Mouse (Mus musculus) embryo, embryonic 10 days (tissue): ENCODE measurements at regions not wholly inside any gene's neighbourhood (a gene's known extent, or its start where the extent isn't known, plus 50 kb on each side); places are given as distances from the start of the nearest gene placed in this dataset.
A peak's percentile ranks its signal among the peaks of the same experiment; 100 is the strongest.

Experiments used
- DNase-seq: peaks from one replicate; pipeline ENCODE4 v3.0.0-alpha.2; 2015; ENCODE audit warnings: low spot score

DNA sequence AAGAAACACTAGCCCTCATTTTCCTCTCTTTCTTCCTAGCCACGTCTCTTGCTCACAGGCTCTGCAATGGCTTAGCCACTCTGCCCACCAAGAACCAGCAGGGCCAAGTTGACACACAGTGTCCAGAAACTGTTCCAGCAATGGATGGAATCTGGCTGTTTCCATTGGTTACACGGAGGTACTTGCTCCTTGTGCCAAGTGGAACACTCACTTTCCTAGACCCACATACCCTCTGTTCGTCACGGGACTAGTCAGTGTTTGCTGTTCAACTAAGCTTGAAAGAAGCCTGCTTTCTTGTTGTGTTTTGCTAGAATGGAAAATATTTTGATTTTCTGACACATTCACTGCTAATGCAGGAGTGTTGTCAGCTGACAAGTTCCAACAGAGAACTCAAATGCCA, 575.7 kb upstream of the Gulo start:
- DNase-seq: no peak

DNA sequence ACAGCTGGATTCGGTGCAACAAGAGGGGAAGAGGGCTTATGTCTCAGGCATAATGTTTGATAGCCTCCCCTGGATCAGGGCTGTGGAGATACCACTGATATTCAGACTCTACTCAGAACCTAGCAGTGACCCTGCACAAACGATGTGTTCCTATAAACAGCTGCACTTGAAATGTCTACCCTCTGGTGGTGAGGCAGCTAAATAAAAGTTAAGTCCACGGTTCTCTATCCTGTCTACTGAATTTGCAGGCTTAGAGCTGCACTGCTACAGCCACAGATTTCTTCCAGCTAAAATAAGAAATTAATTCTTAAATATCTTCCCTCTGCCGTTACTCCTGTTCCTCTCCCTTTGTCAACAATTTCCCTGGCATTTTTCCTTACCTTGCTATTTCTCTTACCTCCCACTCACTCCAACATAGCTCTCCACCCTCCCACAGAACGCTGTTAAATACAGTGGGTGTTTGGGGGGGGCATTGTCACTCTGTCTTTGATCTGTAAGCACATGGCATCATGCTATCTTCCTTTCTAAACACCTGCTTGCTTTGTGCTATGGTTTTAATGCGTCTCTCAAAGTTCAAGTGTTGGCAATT, 571.0 kb upstream of the Gulo start:
- no peak for DNase-seq

DNA sequence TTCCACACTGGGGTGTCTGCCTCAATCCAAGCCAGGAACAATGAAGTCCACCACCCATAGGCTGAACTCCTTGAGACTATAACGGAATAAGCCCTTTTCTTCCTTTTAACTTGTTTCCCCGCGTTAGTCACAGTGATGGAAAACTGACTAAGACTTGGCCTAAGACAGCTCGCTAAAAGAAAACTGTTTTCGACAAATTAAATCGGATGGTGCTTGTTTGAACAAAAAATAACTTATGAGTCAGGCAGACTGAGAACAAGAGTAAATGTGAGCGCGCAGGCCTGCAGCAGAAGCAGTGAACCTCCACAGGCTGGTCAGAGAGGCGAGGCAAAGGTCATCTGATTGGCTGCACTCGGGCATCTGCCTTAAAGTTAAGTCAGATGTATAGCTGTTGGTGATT, 557.6 kb upstream of the Gulo start:
- DNase-seq: no peak

DNA sequence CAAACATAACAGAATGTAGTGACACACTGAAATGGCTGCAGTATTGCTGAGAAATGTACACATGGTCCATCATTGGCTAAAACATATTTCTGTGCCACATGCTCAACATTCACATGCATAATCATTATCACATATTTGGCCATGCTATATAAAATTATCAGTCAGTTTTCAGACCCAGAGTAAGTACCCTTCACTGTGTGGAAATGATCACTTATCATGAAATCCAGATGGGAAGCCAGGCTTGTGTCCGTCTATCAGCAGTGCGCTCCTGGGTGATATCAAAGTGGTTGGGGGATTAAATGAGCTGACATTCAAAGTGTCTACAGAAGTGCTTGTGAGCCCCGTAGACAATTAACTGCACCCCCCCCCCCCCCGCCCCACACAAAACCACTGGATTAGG, 553.7 kb upstream of the Gulo start:
- DNase-seq: no peak

DNA sequence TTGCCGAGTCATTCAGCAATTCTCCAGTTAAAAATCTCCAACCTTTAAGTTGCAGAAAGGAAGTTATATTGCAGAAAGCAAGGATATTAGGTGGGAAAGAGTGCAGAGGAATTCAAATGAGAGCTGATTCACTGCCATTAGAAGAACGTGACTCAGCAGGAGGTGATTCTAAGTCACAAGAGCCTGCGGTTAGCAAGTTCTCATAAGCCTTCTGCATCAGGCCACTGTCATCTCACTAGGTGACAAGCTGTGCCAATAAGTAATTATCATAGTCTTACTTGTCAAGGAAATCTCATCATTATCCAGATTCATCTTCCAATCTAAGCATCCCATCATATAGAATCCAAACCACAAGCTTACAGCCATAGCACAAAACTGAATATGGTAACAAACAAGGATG, 552.7 kb upstream of the Gulo start:
- DNase-seq: no peak

DNA sequence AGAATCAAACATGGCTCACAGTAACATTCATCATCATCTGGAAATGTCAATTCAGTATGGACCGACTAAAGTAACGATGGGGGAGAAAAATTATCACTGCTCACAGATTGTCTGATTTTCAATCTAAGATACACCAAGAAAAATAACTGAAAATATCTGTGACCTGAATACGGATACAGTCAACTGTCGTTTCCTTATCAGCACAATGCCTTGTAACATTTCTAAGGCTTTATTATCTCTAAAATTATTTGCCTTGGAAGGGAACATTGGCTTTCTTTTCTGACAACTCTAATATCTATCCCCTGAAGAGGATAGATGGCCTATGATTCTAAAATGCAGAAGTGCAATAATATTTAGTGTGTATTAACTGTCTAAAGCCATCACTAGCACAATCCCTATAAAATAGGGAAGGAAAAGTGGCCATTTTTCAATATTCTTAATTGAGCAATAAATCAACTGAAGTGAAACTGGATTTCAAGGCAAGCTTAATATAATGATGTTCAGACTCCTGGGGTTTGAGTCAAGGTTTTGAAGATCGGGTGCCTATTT, 552.1 kb upstream of the Gulo start:
- no peak for DNase-seq

DNA sequence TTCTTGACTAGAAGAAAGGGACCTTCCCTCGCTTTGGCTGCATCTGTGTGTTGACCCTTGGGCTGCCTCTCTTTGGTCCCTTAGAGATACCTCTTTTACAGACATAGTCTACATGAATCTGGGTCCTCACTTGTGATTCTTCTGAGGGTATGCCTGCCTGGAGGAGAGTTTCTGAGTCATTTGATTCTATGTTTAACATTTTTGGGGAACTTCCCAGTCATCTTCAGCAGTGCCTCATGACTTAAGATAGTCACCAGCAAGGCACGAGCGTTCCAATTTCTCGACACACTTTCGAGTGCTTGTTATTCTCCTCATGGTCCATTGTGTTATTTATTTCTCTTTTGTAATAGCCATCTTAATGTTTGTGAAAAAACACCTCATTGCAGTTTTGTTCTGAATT, 549.4 kb upstream of the Gulo start:
- no peak for DNase-seq

DNA sequence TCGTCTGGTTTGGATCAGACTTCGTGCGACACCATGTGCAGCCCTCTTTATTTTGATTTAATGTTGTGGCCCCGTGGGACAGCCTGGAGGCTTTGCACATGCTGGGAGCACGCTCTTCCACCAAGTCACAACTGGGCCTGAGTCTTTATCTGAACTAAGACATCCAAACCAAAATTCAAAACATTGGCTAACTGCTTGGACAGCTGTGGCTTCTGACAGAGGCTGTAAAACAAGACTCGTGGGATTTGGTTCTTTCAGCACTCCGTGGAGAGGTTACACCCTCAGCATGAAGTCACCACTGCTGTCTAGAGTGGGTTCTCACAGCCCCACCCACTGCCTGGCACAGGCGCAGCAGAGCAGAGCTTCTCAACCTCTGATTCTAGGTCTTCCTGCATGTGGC, 548.6 kb upstream of the Gulo start:
- DNase-seq: no peak

DNA sequence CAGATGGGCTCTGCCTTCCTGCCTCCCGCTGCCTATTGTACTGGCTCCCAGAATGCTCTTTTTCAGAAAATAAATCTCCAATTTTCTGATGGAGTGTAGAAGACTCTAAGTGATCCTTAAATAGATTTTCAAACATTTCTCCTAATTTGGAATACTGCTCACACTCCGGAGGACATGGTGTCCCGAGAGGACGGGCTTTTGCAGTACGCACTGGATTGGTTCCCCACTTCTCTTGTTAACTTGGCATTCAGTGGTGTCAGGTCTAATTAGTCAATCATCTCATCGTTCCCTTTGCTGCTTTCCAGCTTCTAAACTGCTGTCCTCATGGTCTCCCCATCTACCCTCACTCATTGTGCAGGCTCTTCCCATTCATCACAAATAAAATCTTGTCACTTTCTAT, 529.5 kb upstream of the Gulo start:
- no peak for DNase-seq

DNA sequence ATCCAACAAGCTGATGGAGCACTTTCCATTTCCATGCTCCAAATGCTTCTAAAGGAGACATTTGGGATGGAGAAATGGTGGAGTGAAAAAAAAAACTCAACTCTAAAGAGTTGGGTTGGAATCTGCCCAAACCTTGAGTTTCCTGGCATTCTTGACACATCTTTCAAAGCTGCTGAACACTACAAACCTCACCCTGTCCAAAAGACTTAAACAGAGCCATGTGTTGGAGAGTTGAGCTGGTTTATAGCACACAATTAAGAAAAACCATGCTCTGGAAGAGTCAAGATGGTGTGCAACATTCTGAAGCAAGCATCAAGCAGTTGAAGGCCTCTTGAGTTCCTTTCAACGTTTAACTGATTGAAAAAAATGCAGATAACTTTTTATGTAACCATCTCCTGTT, 525.7 kb upstream of the Gulo start:
- DNase-seq: no peak

DNA sequence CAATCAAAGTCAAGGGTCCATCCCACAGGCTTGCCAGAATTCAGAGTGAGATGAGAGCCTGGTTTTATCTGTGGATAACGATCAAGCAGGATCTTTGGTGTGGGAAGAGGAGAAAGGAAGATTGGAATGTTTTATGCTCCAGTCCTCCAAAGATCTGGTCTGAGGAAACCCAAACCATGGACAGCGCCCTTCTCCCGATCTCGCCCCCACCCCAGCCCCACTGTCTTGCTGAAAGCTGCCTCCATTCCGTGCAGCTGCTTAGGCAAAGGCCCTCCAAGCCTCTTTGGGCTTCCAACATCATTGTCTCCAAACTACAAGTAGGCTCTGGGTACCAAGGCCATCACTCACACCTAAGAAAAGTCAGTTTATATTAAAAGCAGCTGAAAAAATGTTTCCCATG, 519.1 kb upstream of the Gulo start:
- DNase-seq: peak; percentile 38

DNA sequence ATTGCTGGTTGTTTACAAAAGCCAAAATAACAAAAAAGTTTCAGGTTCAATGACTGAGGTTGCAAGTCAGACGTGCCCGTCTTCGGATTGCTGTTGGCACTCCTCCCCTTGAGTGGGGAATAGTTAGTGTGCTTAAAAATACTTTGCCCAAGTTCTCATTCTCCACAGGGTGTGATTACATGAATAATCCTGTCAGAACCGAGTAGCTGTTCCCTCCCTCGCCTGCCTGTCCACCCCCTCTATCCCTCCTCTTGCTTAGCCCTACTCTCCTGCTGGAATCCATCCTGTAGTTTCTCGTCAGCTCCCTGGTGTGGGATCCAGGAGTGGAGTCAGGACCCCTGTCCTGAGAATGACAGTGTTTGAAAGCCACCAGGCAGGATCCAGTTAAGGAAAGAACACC, 518.1 kb upstream of the Gulo start:
- no peak for DNase-seq

DNA sequence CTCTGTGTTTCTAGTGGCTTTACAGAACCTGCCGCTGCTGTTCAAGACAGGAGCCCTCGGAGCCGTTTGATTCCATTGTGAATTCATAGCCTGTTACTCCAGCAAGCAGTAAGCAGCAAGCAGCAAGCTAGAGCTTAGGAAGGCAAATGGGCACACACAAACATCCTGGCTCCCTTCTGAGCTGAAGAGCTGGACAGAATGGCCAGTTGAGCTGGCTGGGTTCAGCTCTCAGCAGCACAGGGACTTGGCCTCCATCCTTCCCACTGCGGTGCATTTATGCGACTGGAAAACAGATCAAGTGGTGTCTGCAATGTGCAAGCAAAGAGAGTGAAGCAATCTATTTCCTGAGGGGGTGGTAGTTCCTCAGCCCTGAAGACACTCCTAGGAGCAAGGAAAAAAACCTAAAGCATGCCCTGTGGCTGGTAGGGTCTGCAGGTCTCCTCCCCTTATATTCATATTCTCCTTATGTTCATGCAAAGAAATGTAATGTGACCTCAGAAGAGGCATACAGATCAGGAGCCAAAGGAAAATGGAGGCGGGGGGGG, 513.9 kb upstream of the Gulo start:
- DNase-seq: no peak

DNA sequence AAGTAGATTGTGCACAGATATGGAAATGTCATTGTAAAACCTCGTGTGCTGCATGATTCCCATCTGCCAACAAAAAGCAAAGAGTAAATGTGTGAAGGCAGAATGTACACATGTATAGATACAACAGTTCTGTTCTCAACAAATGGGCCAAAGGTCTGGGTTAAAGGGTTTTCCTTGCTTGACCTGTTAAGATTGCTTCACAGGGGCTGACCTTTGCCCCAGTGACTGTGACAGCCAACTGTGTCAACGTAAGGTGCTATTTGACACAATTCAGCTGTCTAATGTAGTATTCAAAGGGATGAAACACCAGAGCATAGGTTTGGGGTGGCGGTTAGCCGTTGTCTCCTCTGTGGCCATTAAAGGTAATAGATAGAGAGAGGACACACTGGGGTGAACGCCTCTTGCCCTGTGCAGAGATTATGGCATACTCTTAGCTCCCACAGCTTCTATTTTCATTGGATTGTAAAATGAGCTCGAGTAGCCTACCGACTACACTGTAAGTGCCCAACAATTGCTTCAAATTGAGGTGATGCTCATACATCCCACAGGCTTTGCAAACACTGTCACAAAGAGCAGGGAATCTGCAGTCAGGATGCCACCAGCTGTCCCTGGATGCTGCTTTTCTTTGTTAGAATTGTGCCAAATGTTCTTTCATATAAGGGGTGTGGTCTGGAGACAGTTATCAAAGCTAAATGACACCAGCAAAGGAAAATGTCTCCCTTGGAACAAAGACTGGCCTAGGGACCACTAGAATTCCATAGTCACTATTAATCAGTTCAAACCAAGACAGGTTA, 513.0 kb upstream of the Gulo start:
- DNase-seq: peak; percentile 23

DNA sequence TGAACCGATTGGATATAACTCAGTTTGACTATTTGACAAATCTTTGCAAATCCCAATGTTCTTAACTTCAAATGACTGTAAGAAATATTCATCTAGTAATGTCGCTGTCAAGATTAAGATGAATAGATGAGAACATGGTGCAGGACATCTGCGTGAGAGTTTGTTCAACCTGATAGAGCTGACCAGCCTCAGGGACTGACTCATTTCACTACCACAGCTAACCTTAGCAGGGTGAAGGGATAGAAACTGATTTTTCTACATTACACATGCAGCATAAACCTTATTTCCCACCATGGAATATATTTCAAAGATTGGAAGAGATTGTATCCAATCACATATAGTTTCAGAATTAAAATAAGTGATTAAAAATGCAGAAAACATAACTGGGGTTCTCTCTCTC, 507.8 kb upstream of the Gulo start:
- DNase-seq: no peak

DNA sequence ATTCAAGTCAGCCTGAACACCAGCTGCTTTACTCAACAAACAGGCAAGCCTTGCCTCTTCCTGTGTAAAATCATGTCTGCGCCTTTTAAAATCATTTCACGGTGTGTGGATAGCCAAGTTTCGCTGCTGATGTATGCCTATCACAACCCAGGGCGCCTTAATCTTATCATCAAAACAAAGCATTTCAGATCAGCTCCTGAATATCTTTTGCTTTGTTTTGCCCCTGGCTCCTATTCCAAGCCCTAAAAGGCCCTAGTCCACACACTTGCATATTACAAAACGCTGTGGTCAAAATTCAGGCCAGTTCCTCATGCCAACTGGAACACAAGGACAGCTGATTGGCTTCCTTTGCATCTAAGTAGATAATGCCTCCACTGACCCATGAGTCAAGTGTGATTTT, 501.7 kb upstream of the Gulo start:
- no peak for DNase-seq

DNA sequence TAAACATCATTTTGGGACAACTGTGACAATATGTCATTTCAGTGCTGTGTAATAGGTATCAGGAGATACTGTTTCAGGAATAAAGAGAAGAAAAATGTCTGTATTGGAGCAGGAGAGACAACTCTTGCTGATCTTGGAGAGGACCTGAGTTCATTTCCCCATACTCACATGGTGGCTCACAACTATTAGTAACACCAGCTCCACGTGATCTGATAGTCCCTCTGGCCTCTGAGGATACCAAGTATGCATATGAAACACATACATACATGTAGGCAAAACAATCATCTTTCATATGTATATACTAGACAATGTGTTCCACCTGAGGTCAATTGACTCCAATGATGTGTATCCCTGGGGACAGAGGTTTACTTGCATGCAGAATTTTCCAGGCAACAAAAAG, 501.2 kb upstream of the Gulo start:
- DNase-seq: no peak

DNA sequence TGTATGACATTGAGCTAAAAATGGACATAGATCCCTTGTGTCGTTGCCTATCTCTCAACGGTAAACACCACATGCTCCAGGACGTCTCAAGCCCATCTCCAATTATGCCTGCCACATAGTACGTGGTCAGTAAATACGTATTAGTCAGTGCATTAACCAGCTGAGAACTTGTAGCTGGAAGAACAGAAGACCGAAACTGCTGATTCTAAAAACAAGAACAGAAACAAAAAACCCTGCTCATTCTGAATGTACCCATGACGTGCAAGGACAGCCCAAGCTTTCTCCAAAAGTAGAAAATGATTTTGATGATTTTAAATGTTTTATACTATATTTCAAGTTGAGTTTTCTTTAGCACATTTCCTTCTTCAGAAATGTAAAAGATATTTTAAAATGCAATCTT, 500.7 kb upstream of the Gulo start:
- DNase-seq: no peak

DNA sequence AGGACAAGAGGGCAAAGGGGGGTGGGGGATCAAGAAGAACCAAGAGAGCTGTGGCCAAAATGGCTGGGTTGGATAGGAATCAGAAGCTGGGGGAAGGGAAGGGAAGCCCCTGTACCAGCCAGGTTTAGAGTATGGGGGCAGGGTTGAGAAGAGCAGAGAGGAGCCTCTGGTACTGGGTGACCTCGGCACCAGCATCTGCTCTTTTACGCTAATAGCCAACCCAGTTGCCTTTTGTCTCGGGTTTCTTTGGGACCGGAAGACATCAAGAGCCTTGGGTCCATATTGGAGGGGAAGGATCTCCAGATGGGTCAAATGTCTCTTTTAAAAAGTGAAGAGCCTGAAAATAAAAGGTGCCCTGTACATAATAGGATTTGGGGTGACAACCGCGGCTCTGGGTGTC, 493.0 kb upstream of the Gulo start:
- no peak for DNase-seq

DNA sequence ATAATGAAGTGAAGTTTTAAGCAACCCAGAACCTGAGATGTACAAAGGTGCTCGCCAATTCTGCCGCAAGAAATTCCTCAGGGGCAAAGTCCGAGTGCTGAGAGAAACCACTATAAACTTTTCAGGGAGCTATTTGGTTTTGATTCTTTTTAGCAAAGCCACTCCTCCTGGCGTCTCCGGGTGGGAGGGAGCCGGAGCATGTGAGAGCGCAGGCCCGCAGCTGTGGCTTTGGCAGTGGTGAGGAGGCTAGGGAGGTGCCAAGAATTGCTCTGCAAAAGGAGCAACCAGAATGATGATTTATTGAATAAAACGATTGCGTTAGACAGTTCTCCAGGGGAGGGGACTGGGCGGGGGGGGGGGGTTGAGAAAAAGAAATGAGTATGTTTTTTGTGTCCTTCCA, 490.9 kb upstream of the Gulo start:
- peak; percentile 36 for DNase-seq

DNA sequence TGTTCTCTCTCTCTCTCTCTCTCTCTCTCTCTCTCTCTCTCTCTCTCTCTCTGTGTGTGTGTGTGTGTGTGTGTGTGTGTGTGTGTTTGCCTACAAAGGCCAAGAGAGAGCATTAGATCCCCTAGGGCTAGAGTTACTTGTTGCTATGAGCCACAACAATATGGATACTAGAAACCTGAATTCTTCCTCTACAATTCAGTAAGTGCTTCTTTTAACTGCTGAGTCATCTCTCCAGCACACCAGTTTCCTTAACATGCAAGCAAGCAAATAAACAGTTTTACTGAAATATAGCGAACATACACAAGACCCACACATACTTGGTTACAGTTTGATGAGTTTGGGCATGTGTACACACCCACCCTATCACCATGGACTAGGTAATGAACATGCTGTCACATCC, 486.1 kb upstream of the Gulo start:
- no peak for DNase-seq

DNA sequence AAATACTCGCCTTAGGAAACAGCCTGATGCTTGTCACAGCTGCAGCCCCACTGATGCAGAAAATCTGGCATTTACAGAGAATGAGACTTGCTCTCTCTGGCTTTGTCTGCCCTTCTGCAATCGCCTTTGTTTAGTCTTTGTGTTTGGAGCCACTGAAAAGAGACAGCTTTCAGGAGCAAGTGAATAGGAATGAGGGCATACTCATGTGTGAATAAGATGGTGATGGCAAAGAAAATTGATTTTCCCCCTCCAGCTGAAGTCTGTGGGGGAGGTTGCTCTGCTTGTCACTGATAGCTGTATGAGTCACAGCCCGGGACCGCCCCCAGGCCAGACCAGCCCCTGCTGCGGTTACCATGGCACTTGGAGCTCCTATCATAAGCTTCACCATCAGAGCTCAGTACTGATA, 485.5 kb upstream of the Gulo start:
- peak; percentile 91 for DNase-seq

DNA sequence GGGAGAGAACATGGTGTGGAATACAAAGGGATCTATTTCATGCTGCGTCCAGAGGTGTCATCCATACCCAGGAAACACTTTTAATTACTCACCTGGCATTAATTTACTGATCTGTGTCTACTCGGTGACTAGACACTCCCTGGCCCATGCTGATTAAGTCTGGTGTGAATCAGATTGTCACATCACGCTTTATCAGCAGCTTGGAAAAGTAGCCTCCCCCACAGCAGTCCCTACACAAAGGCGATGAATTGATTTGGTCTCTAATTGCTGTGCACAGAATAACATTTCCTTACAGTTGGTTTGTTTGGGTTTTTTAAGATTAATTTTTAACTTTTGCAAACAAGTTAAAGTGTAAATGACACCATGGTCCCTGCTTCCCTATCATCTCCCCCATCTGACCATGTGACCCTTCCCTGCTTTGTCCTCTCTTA, 484.7 kb upstream of the Gulo start:
- peak; percentile 25 for DNase-seq

DNA sequence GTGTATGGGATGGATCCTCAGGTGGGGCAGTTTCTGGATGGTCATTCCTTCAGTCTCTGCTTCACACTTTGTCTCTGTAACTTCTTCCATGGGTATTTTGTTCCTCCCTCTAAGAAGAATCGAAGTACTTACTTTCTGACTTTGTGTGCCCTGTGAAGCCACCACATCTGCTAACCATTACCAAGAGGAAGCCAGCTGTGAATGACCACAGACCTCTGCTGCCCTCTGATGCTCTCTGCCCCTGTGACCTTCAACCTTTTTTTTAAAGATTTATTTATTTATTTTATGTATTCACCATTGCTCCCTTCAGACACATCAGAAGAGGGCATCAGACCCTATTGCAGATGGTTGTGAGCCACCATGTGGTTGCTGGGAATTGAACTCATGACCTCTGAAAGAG, 475.7 kb upstream of the Gulo start:
- peak; percentile 64 for DNase-seq
